Mouse (Mus musculus) liver, postnatal 0 days (tissue): ENCODE measurements around the gene Fgf9.

ENCODE experiments used
- CTCF ChIP-seq: sonication (generic); IDR thresholded peaks from 2 replicates; pipeline ENCODE4 v1.5.1; 2016; ENCODE audit warnings: antibody characterized with exemption, low read depth
- EP300 ChIP-seq: IDR thresholded peaks from 2 replicates; pipeline ENCODE4 v1.6.1; 2016; ENCODE audit warnings: antibody characterized with exemption, low read depth, mild to moderate bottlenecking

DNA sequence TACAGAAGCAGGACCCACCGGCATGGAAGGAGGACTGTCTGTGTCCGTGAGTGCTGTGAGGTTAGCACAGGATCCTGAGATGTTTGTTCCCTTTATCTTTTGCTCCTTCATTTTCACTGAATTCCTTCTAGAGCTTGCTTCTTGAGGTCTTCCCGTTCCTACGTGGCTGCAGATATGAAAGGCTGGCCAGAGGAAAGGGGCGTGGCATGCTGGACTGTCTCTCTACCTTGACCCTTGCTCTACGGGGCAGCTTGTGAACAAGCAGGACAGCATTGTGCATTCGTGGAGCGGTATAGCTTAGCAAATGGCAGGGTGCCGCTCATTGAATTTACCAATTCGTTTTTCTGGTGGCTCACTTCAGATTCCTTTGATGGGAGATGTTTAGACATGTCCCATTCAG lies 21.0 kb downstream of the Fgf9 start:
- TF ChIP-seq CTCF (no peak), EP300 (no peak)
